Mouse (Mus musculus) right cerebral cortex, postnatal 14 days (tissue): ENCODE results near the gene Cd300lf.

Source experiments
- DNase-seq: peaks from one replicate; pipeline ENCODE4 v3.0.0; 2022

Gene Cd300lf

GRCm38 (mm10) chr11:115071631-115072294 lies 62.0 kb downstream of the Cd300lf start:
- no peak for DNase-seq

GRCm38 (mm10) chr11:115071015-115071551 lies 62.7 kb downstream of the Cd300lf start:
- DNase-seq: no peak

- no peak for DNase-seq
Measured at GRCm38 (mm10) chr11:115066768-115067167, 67.0 kb downstream of the Cd300lf start.
